Mouse (Mus musculus): Measurements from ENCODE around the gene Ttc39a.

- TF ChIP-seq EP300 (IDR thresholded peaks at IDR 0.05; ENCODE audit: low read length) (no peak), ETS1 (conservative IDR thresholded peaks at IDR 0.05; ENCODE audit: low read depth, low read length) (no peak), KAT2A (IDR thresholded peaks at IDR 0.05; ENCODE audit: insufficient replicate concordance, low read length) (no peak), CTCF (conservative IDR thresholded peaks at IDR 0.05 in 1 of 2, IDR thresholded peaks at IDR 0.05 in 1 of 2; ENCODE audit: low read depth in 2 of 2, low read length in 2 of 2) (no peak), BHLHE40 (IDR thresholded peaks at IDR 0.05; ENCODE audit: low read depth, low read length) (no peak), TCF12 (IDR thresholded peaks at IDR 0.05; ENCODE audit: low read depth, low read length) (no peak), USF2 (conservative IDR thresholded peaks at IDR 0.05; ENCODE audit: low read depth, low read length) (no peak), ELF1 (IDR thresholded peaks at IDR 0.05; ENCODE audit: low read depth, low read length) (no peak), ZC3H11A (IDR thresholded peaks at IDR 0.05; ENCODE audit: low read depth, low read length) (no peak), POLR2A (IDR thresholded peaks at IDR 0.05; ENCODE audit: low read depth, low read length) (no peak), NELFE (IDR thresholded peaks at IDR 0.05; ENCODE audit: low read depth, low read length) (no peak), MEF2A (IDR thresholded peaks at IDR 0.05; ENCODE audit: borderline replicate concordance, low read depth, low read length) (no peak), MAX (IDR thresholded peaks at IDR 0.05; ENCODE audit: low read length) (no peak), RAD21 (IDR thresholded peaks at IDR 0.05; ENCODE audit: low read depth, low read length) (no peak)
Observed at GRCm38 (mm10) chr4:109444471-109444870, 38.0 kb downstream of the Ttc39a start.

Data from CH12.LX (cell line).